Mouse (Mus musculus): ENCODE measurements around the gene Npepps.
"Not testable (repeated sequence)": the region's sequence is repeated elsewhere in the genome, so short reads cannot be mapped to it uniquely, and the experiment has no call there.

Gene Npepps

GRCm38 (mm10) chr11:97280216-97280861 lies at the start of gene Npepps:
Npepps (minus strand) TSS chr11:97280638.
- ATAC-seq (ENCODE audit: insufficient number of reproducible peaks, low FRiP score, low TSS enrichment): peak; percentile 87; the same call in 1 of the 2 replicates

- ATAC-seq (ENCODE audit: insufficient number of reproducible peaks, low FRiP score, low TSS enrichment): no peak
Measured at GRCm38 (mm10) chr11:97328148-97328547, 47.7 kb upstream of the Npepps start.

- ATAC-seq (ENCODE audit: insufficient number of reproducible peaks, low FRiP score, low TSS enrichment): no peak
Measured at GRCm38 (mm10) chr11:97325224-97325623, 44.8 kb upstream of the Npepps start.

GRCm38 (mm10) chr11:97321894-97322600 lies 41.6 kb upstream of the Npepps start:
- not testable (repeated sequence) for ATAC-seq (ENCODE audit: insufficient number of reproducible peaks, low FRiP score, low TSS enrichment)

GRCm38 (mm10) chr11:97321197-97321596 lies 40.8 kb upstream of the Npepps start:
- no peak for ATAC-seq (ENCODE audit: insufficient number of reproducible peaks, low FRiP score, low TSS enrichment)

GRCm38 (mm10) chr11:97315504-97316503 lies 35.4 kb upstream of the Npepps start, which contains the start of gene Mrpl45:
Mrpl45 (plus strand) TSS chr11:97315716.
- ATAC-seq (ENCODE audit: insufficient number of reproducible peaks, low FRiP score, low TSS enrichment): peak; percentile 94

GRCm38 (mm10) chr11:97314751-97315503 lies 34.5 kb upstream of the Npepps start:
- no peak for ATAC-seq (ENCODE audit: insufficient number of reproducible peaks, low FRiP score, low TSS enrichment)

GRCm38 (mm10) chr11:97314110-97314509 lies 33.7 kb upstream of the Npepps start:
- ATAC-seq (ENCODE audit: insufficient number of reproducible peaks, low FRiP score, low TSS enrichment): no peak

- not testable (repeated sequence) for ATAC-seq (ENCODE audit: insufficient number of reproducible peaks, low FRiP score, low TSS enrichment)
Measured at GRCm38 (mm10) chr11:97312871-97313270, 32.4 kb upstream of the Npepps start.

- ATAC-seq (ENCODE audit: insufficient number of reproducible peaks, low FRiP score, low TSS enrichment): no peak
Measured at GRCm38 (mm10) chr11:97310895-97311631, 30.6 kb upstream of the Npepps start.

GRCm38 (mm10) chr11:97309911-97310571 lies 29.6 kb upstream of the Npepps start:
- peak; percentile 85; the same call in 1 of the 2 replicates for ATAC-seq (ENCODE audit: insufficient number of reproducible peaks, low FRiP score, low TSS enrichment)

- ATAC-seq (ENCODE audit: insufficient number of reproducible peaks, low FRiP score, low TSS enrichment): no peak
Measured at GRCm38 (mm10) chr11:97309451-97309836, 29.0 kb upstream of the Npepps start.

- no peak for ATAC-seq (ENCODE audit: insufficient number of reproducible peaks, low FRiP score, low TSS enrichment)
Measured at GRCm38 (mm10) chr11:97308806-97309450, 28.5 kb upstream of the Npepps start.

- ATAC-seq (ENCODE audit: insufficient number of reproducible peaks, low FRiP score, low TSS enrichment): no peak
Measured at GRCm38 (mm10) chr11:97307294-97308069, 27.0 kb upstream of the Npepps start.

GRCm38 (mm10) chr11:97304631-97305030 lies 24.2 kb upstream of the Npepps start:
- ATAC-seq (ENCODE audit: insufficient number of reproducible peaks, low FRiP score, low TSS enrichment): no peak

GRCm38 (mm10) chr11:97302231-97302781 lies 21.9 kb upstream of the Npepps start:
- no peak for ATAC-seq (ENCODE audit: insufficient number of reproducible peaks, low FRiP score, low TSS enrichment)

GRCm38 (mm10) chr11:97301406-97301805 lies 21.0 kb upstream of the Npepps start:
- no peak for ATAC-seq (ENCODE audit: insufficient number of reproducible peaks, low FRiP score, low TSS enrichment)
